Mouse (Mus musculus) heart, embryonic 12.5 days (tissue): ENCODE measurements around the gene Cachd1. TPM values are rescaled to one million over a fixed set of nuclear protein-coding genes. Genes with fewer than 3 reads are reported as not detected.

Experiments
- ATAC-seq: fragments of 200-750 bp; cut with Nextera tagmentation; 2 replicates; pipeline ENCODE4 v1.8.0; 2017; ENCODE audit warnings: moderate TSS enrichment, moderate library complexity; ENCODE audit not compliant: insufficient number of reproducible peaks, low FRiP score
- H3K27ac ChIP-seq: fragments of 300-500 bp; sonication (generic); 2 replicates; pipeline ENCODE4 v1.5.1; 2016; ENCODE audit warnings: mild to moderate bottlenecking, moderate library complexity; ENCODE audit not compliant: poor library complexity, severe bottlenecking
- H3K27me3 ChIP-seq: fragments of 300-500 bp; sonication (generic); replicated peaks from 2 replicates; pipeline ENCODE4 v1.6.1; 2016; ENCODE audit warnings: mild to moderate bottlenecking, moderate library complexity
- H3K36me3 ChIP-seq: fragments of 300-500 bp; sonication (generic); 2 replicates; pipeline ENCODE4 v1.6.1; 2016; ENCODE audit warnings: mild to moderate bottlenecking, moderate library complexity
- H3K4me1 ChIP-seq: fragments of 300-500 bp; sonication (generic); replicated peaks from 2 replicates; pipeline ENCODE4 v1.6.1; 2016; ENCODE audit warnings: mild to moderate bottlenecking
- H3K4me2 ChIP-seq: fragments of 300-500 bp; sonication (generic); 2 replicates; pipeline ENCODE4 v1.6.1; 2016; ENCODE audit warnings: mild to moderate bottlenecking, moderate library complexity
- H3K4me3 ChIP-seq: fragments of 300-500 bp; sonication (generic); 2 replicates; pipeline ENCODE4 v1.5.1; 2016; ENCODE audit warnings: mild to moderate bottlenecking
- H3K9ac ChIP-seq: fragments of 300-500 bp; sonication (generic); 2 replicates; pipeline ENCODE4 v1.6.1; 2016; ENCODE audit warnings: mild to moderate bottlenecking, moderate library complexity
- H3K9me3 ChIP-seq: fragments of 300-500 bp; sonication (generic); replicated peaks from 2 replicates; pipeline ENCODE4 v1.6.1; 2016; ENCODE audit warnings: mild to moderate bottlenecking, moderate library complexity
- WGBS: fragments of 180-500 bp; shearing (Covaris S2); methylation state at CpG from one replicate; pipeline ENCODE4 v1.1.7; 2016; 5-methylcytosine and 5-hydroxymethylcytosine counted together
- polyA plus RNA-seq: library from polyadenylated mRNA; unstranded; fragments of >200 nt; fragmentation: Nextera tagmentation; extraction: Ambion mirVana; gene quantifications from 2 replicates; pipeline ENCODE4 v1.2.1, GENCODE M21; 2016

The Cachd1 gene
- polyA plus RNA-seq, 1 experiment from 2014 or later, result 11.5 TPM

DNA sequence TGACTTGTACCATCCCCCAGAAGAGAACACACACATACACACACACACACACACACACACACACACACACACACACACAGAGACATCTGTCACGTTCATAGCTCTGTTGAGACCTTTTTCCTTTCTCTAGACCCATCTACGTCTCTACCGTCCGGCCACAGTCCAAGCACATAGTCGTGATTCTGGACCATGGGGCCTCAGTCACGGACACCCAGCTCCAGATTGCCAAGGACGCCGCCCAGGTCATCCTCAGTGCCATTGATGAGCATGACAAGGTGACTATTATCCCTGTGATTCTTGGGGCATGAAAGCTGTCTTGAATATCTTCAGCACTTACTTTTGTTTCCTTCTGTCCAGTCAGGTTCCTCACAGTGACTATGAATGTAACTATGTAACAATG is 175.4 kb downstream of the Cachd1 start:
- no peak for ATAC-seq
- Histone ChIP-seq H3K4me1 (no peaks in the 10 kb centered on the region), H3K27ac (no peak overlapping the region), H3K9ac (no peak overlapping the region), H3K9me3 (no peaks in the 10 kb centered on the region), H3K4me2 (no peak overlapping the region), H3K36me3 (peaks cover 13% of the 10 kb centered on the region), H3K4me3 (no peak overlapping the region), H3K27me3 (no peaks in the 10 kb centered on the region)
- WGBS, result 91% methylated on average over 8 of the region's 8 CpGs

DNA sequence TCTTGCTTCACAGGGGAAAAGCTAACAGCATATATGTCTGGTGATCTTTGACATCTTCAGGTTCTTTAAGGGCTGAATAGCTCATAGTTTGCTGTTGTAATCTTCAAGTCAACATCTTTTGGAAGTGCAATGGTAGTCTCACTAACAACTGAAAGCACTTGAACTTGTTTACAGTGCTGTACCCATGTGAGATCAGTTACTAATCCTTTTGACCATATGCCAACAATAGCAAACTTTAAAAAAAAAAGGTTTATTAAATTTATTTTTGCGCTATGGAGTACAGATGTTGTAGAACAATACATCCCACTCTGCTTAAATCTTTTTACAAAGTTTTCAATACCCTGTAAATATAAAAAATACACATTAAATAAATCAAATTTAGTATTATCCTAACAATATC is 186.9 kb downstream of the Cachd1 start:
- Histone ChIP-seq H3K4me2 (no peak overlapping the region), H3K27ac (no peak overlapping the region), H3K4me3 (no peak overlapping the region), H3K9me3 (no peaks in the 10 kb centered on the region), H3K4me1 (peaks cover 14% of the 10 kb centered on the region), H3K9ac (no peak overlapping the region), H3K27me3 (no peaks in the 10 kb centered on the region), H3K36me3 (peaks cover 50% of the 10 kb centered on the region)
- no peak for ATAC-seq
- WGBS, result 88% methylated on average over 1 of the region's 1 CpGs

DNA sequence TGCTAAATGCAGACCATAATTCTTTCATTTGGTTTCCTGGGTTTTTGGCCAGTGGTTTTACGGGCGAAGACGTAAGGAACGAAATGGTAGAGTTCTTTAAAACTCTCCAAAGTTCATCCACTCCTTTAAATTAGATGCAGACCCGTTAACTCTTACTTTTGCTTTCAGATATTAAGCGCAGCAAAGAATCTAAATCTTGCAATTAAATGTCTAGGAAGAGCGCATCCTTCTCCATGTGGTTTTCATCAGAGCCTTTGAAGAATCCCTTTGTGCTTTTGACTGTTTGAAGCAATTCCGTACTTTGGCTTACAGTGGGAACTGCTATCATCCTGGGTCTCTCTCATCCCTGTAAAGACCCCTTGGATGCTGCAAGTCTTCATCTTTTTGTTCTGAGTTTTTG is 187.3 kb downstream of the Cachd1 start:
- no peak for ATAC-seq
- Histone ChIP-seq H3K4me3 (no peak overlapping the region), H3K4me2 (no peak overlapping the region), H3K9ac (no peak overlapping the region), H3K4me1 (peaks cover 14% of the 10 kb centered on the region), H3K36me3 (peaks cover 51% of the 10 kb centered on the region), H3K27me3 (no peaks in the 10 kb centered on the region), H3K9me3 (no peaks in the 10 kb centered on the region), H3K27ac (no peak overlapping the region)
- WGBS, result 92% methylated on average over 8 of the region's 8 CpGs

DNA sequence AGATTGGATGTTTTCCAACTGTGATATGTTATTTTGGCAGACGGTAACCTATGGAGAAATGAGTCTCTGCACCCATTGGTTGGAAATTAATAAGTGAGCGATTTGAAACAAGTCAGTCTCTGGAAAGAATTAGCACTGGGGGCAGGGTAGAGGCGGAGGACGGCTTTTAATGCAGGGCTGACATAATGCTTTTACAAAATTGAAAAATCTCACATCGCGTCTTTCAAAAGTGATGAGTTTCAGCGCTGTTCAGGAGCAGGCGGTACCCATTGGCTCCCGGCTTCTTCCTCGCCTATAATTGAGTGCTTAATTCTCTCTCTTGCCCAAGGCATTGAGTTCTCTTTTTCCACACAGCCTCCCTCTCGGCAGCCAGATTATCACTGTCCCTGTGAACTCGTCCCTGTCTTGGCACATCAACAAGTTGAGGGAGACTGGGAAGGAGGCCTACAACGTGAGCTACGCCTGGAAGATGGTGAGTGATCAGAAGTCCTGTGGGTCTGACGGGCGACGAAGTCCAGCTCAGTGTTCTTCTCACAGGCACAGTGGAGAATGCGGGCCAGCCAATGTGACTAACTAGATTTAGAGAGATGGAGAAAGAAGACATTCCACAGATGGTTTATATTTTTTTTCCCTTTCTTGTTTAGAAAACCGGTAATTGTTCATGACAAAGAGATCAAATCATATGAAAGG is 191.4 kb downstream of the Cachd1 start:
- Histone ChIP-seq H3K4me2 (no peak overlapping the region), H3K9ac (no peak overlapping the region), H3K4me1 (peaks cover 14% of the 10 kb centered on the region), H3K36me3 (peaks cover 35% of the 10 kb centered on the region), H3K27me3 (no peaks in the 10 kb centered on the region), H3K27ac (no peak overlapping the region), H3K9me3 (no peaks in the 10 kb centered on the region), H3K4me3 (no peak overlapping the region)
- no peak for ATAC-seq
- WGBS, result 66% methylated on average over 19 of the region's 19 CpGs

DNA sequence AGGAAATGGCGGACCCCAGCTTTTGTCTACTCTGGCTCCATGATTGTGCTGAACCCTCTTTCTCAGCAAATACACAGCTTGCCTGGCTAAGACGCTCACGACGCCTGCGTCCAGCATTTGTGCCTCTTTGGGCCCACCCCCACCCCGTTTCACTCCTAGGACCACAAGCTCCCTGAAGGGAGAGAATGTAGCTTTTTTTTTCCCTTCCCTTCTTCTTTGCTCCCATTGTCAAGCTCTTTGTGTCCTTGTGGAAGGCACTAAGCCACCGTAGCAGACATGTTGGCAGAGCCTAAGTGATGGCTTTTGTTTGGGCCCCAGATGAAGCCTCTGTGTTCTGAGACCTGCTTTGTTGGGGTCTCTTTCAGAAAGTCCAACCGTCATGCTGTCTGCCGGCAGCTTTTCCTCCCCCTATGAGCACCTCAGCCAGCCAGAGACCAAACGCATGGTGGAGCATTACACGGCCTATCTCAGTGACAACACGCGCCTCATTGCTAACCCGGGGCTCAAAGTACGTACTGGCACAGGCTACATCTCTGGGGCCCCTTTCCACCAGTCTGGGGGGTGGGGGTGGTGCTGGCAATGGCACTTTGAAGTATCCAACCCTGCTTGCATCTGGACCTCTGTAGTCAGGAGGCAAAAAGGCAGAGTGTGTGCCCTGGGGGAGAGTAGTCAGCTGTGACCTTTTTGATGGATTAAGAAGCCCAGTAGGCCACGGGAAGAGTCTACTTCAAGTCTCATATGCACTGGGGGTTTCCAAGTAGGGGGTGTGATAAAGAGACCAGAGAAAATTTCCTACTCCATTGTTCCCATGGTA is 197.4 kb downstream of the Cachd1 start:
- no peaks in the 10 kb centered on the region for H3K27me3 ChIP-seq
- peaks cover 37% of the 10 kb centered on the region for H3K36me3 ChIP-seq
- H3K9me3 ChIP-seq, result no peaks in the 10 kb centered on the region
- no peak overlapping the region for H3K4me2 ChIP-seq
- no peak overlapping the region for H3K9ac ChIP-seq
- H3K27ac ChIP-seq, result no peak overlapping the region
- 88% methylated on average over 16 of the region's 16 CpGs for WGBS
- ATAC-seq, result no peak
- no peaks in the 10 kb centered on the region for H3K4me1 ChIP-seq
- no peak overlapping the region for H3K4me3 ChIP-seq

DNA sequence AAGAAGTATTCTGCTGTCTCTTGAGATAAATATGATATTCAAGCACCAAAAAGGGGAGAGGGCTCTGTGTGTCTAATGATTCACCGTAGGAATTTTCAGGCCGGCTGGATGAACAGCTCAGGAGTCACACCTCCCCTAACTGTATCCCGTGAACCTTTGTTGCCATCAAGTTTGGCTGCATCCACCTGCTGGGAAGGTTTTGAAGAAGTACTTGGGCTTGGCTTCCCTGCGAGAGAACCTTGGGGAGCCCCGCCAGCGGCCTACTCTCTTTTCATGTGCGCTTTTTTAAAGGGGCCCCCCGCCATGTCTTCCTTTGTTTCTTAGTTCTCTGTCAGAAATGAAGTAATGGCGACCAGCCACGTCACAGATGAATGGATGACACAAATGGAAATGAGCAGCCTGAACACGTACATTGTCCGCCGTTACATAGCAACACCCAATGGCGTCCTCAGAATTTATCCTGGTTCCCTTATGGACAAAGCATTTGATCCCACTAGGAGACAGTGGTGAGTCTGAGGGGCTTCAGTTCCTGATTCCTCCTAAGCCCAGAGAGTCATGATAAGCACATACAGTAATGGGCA is 198.1 kb downstream of the Cachd1 start:
- 87% methylated on average over 14 of the region's 14 CpGs for WGBS
- H3K27me3 ChIP-seq, result no peaks in the 10 kb centered on the region
- H3K4me3 ChIP-seq, result no peak overlapping the region
- no peak overlapping the region for H3K27ac ChIP-seq
- no peaks in the 10 kb centered on the region for H3K9me3 ChIP-seq
- H3K36me3 ChIP-seq, result peaks cover 31% of the 10 kb centered on the region
- no peaks in the 10 kb centered on the region for H3K4me1 ChIP-seq
- no peak for ATAC-seq
- no peak overlapping the region for H3K4me2 ChIP-seq
- H3K9ac ChIP-seq, result no peak overlapping the region

DNA sequence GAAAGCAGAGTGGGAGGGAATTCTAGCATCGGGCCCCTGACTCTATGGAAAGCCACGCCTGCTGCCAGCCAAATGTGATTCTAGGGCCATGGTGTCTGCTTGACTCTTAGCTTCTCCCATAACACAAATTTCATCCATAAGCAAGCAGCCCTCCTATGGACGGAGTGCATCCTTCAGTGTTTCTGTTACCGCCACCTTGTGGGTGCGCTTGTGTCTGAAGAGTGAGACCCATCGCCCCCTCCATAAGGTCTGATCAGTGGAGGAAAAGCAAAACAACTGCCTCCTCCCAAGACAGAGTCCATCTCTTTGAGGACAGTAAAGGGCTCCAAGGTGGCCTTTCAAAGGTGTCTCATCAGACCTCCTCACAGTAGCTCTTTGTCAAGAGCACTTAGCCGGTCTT is 201.0 kb downstream of the Cachd1 start:
- Histone ChIP-seq H3K36me3 (peaks cover 32% of the 10 kb centered on the region), H3K27ac (no peak overlapping the region), H3K4me1 (peaks cover 9% of the 10 kb centered on the region), H3K4me3 (no peak overlapping the region), H3K27me3 (no peaks in the 10 kb centered on the region), H3K9ac (no peak overlapping the region), H3K4me2 (no peak overlapping the region), H3K9me3 (no peaks in the 10 kb centered on the region)
- WGBS, result 86% methylated on average over 7 of the region's 7 CpGs
- ATAC-seq, result no peak

DNA sequence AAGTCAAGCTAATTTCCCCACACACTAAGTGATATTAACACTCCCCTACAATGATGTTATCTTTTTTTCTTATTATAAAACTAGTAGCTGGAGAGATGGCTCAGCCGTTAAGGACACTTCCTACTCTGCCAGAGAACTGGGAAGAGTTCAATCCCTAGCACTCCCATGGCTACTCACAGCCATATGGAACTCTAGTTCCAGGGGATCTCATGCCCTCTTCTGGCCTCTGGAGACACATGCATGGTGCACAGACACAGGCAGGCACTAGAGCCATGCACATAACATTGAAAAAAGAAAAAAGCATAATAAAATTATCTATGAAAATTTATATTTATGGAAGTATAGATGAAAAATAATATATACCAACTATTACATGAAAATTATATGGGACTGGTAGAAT is 210.7 kb downstream of the Cachd1 start:
- H3K9me3 ChIP-seq, result no peaks in the 10 kb centered on the region
- no peak for ATAC-seq
- peaks cover 1% of the 10 kb centered on the region; the same call in 1 of the 2 replicates for H3K4me1 ChIP-seq
- no peak overlapping the region for H3K4me3 ChIP-seq
- no peak overlapping the region for H3K4me2 ChIP-seq
- H3K27ac ChIP-seq, result no peak overlapping the region
- H3K9ac ChIP-seq, result no peak overlapping the region
- H3K27me3 ChIP-seq, result no peaks in the 10 kb centered on the region
- WGBS, result 88% methylated on average over 1 of the region's 1 CpGs
- peaks cover 43% of the 10 kb centered on the region for H3K36me3 ChIP-seq

DNA sequence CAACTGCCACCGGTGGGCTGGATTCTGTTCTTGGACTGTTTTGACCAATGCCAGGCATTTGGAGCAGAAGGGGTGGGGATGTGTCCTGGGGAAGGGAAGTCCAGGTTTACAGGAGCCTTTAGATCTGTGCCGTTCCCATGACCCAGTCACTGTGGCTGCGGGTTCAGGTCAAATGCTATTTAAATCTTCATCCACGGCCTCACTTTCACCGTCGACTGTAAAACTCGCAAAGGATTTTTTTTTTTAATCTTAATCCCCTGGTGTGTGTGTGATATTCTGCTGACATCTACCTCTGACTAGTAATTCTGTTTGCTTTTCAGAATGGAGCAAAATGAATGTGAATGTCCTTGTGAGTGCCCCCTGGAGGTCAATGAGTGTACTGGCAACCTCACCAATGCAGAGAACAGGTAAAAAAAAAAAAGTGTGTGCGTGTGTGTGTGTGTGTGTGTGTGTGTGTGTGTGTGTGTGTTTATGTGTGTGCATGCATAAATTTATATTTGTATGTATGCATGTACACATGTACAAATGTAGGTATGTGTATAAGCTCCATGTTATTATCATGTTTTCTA is 211.8 kb downstream of the Cachd1 start:
- no peak for ATAC-seq
- no peak overlapping the region for H3K4me3 ChIP-seq
- H3K9ac ChIP-seq, result no peak overlapping the region
- H3K27me3 ChIP-seq, result no peaks in the 10 kb centered on the region
- peaks cover 46% of the 10 kb centered on the region for H3K36me3 ChIP-seq
- H3K4me1 ChIP-seq, result peaks cover 2% of the 10 kb centered on the region; the same call in 1 of the 2 replicates
- H3K4me2 ChIP-seq, result no peak overlapping the region
- no peaks in the 10 kb centered on the region for H3K9me3 ChIP-seq
- 75% methylated on average over 8 of the region's 8 CpGs for WGBS
- H3K27ac ChIP-seq, result no peak overlapping the region

DNA sequence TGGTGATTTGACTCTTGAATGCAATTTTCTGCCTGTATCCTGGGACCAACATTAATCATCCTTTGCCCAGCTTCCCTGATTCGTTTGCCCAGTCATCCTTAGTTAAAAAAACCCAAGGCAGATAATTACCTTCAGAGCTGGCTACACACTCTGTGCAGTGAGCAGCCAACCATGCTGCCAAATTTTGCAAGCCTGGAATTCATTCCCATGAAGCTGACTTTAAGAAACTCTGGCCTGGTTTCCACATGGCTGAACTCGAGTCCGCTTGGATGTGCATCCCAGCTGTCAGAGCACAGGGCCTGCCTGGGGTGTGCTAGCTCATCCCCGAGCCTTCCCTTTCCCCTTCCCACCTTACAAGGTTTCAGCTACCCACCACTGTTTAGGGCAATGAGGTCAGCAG is 214.5 kb downstream of the Cachd1 start:
- Histone ChIP-seq H3K4me2 (no peak overlapping the region), H3K4me3 (no peak overlapping the region), H3K9ac (no peak overlapping the region), H3K4me1 (peaks cover 3% of the 10 kb centered on the region), H3K27me3 (no peaks in the 10 kb centered on the region), H3K36me3 (peaks cover 47% of the 10 kb centered on the region), H3K27ac (no peak overlapping the region), H3K9me3 (no peaks in the 10 kb centered on the region)
- WGBS, result 84% methylated on average over 4 of the region's 4 CpGs
- no peak for ATAC-seq

DNA sequence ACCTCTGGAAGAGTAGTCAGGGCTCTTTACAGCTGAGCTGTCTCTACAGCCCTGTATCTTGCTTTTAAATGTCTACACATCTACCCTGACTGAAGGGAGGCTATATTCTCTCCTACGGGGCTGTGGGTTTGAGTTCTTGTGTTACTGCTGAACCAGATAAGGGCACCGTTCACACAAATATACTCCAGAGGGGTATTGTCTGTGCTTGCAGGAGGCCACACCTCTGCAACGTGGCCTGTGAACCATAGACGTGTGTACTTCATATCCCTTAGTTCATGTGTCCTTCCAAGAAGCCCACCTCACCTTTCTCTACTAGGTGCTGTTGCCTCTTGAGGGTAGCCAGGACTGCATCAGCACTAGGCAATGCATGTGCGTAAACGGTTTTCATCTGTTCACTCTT is 215.6 kb downstream of the Cachd1 start:
- H3K4me1 ChIP-seq, result peaks cover 3% of the 10 kb centered on the region
- H3K27ac ChIP-seq, result no peak overlapping the region
- no peaks in the 10 kb centered on the region for H3K9me3 ChIP-seq
- 73% methylated on average over 6 of the region's 6 CpGs for WGBS
- peaks cover 40% of the 10 kb centered on the region for H3K36me3 ChIP-seq
- peak; percentile 59 for ATAC-seq
- no peak overlapping the region for H3K4me3 ChIP-seq
- no peaks in the 10 kb centered on the region for H3K27me3 ChIP-seq
- H3K9ac ChIP-seq, result no peak overlapping the region
- no peak overlapping the region for H3K4me2 ChIP-seq
